Mouse (Mus musculus) cortical plate, adult 2 months (tissue): ENCODE data around the gene Ppm1d. TPM values are rescaled to one million over a fixed set of nuclear protein-coding genes. Genes with fewer than 3 reads are reported as not detected.

ENCODE experiments used
- H3K27ac ChIP-seq: fragments of 200-500 bp; 2 replicates; pipeline ENCODE4 v1.5.1; 2012; ENCODE audit warnings: low read length, control low read depth, inconsistent platforms; ENCODE audit not compliant: insufficient read depth
- H3K4me1 ChIP-seq: fragments of 200-500 bp; 2 replicates; pipeline ENCODE4 v1.6.1; 2011; ENCODE audit warnings: low read length; ENCODE audit not compliant: control insufficient read depth, insufficient read depth
- H3K4me3 ChIP-seq: fragments of 200-500 bp; 2 replicates; pipeline ENCODE4 v1.5.1; 2011; ENCODE audit warnings: mild to moderate bottlenecking, low read length, control low read depth; ENCODE audit not compliant: insufficient read depth
- CTCF ChIP-seq: fragments of 200-500 bp; IDR thresholded peaks from 2 replicates; pipeline ENCODE4 v1.5.1; 2011; ENCODE audit warnings: mild to moderate bottlenecking, control low read depth, low read length; ENCODE audit not compliant: insufficient read depth; ENCODE audit errors: extremely low read depth
- POLR2A ChIP-seq: fragments of 200-500 bp; IDR thresholded peaks from 2 replicates; pipeline ENCODE4 v1.6.1; 2011; ENCODE audit warnings: mild to moderate bottlenecking, low read length, control low read depth; ENCODE audit not compliant: insufficient read depth; ENCODE audit errors: extremely low read depth
- polyA plus RNA-seq: library from polyadenylated mRNA; depleted of rRNA; stranded (reverse); fragments of >200 nt; gene quantifications from 2 replicates; pipeline ENCODE4 v1.2.3, GENCODE M21; 2012; rRNA removed

The Ppm1d gene
- 11.1 and 11.7 TPM in 2 replicates for polyA plus RNA-seq

DNA sequence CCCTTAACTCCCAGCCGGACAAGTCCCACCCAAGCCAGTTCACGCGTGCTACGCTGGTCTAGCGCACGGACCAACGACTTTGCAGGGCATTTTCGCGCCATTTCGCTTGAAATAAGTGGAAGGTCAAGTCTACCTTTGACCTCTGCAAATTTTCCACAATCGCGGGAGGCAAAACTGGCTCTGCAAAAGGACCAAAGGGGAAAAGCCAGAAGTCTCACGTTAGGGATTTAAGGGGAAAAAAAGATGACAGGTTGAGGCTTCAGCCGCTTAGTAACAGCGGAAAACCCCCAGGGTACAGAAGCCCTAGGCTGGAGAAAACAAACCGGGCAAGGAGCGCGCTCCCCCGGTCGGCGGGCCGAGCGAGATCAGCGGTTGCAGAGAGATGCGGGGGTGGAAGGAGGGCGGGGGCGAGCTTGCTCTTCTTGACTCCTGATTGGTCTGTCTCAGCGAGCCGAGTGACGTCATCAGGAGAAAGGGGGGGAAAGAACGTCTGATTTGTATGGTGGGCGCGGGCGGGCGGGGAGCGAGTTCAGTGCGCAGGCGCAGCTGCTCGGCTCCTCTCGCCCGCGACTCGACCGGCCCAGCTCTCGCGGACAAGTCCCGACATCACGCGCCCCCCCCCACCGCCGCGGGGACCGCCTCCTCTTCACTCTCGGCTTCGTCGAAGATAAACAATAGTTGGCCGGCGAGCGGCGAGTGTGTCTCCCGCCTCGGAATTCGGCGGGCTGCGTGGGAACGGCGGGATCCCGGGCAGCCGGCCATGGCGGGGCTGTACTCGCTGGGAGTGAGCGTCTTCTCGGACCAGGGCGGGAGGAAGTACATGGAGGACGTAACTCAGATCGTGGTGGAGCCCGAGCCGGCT lies at the start of gene Ppm1d:
Ppm1d (plus strand) TSS at position 532 of the 862 bp plus-strand sequence.
- peak; percentile 72 for TF ChIP-seq POLR2A
- no peak for TF ChIP-seq CTCF
- peaks cover 1% of the 10 kb centered on the region; the same call in 1 of the 2 replicates for H3K4me1 ChIP-seq
- peak within 1 kb of the TSS; percentile 96 for H3K27ac ChIP-seq
- H3K4me3 ChIP-seq: peak within 1 kb of the TSS; percentile 99

DNA sequence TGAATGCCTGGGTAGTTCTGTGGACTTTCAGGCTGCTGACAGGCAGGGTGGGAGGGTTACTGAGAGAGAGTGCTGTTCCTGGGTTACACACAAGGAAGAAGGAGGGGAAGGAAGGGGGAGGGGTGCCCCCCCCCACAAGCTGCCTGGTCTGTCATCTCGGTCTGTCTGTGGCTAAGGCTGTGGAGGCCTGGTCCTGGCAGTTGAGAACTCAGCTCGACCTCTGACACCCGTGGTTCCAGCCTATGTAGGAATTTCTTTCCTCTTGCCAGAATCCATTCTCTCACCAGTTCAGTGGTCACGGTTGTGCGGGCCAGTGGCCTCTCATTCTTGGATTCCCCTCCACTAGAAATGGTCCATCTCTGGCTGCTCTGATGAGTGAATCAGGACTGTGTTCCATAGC lies 46.4 kb upstream of the Ppm1d start:
- TF ChIP-seq POLR2A (no peak), CTCF (no peak)

DNA sequence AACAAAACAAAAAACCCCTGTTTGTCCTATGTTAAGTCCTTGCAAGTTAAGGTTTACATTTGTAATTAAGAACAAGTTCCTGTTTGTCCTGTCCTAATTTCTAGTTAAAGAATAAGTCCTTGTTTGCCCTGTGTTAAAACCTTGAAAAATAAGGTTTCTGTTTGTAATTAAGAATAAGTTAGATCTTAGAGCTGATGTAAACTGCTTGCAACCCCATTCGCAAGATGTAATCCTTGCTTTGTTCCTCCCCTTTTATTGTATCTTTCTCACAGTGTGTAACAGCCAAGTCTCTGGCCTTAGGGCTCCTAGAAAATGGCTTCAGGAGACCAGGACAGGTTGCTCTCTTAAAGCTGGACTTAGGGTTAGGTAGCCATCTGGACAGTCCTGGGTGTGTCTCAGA lies 43.7 kb upstream of the Ppm1d start:
- Histone ChIP-seq H3K27ac (no peak overlapping the region), H3K4me1 (no peaks in the 10 kb centered on the region), H3K4me3 (no peak overlapping the region)
- TF ChIP-seq CTCF (no peak), POLR2A (no peak)

More for the DNA sequence above, 46.4 kb upstream of the Ppm1d start:
- Histone ChIP-seq H3K27ac (no peak overlapping the region), H3K4me3 (no peak overlapping the region), H3K4me1 (no peaks in the 10 kb centered on the region)

DNA sequence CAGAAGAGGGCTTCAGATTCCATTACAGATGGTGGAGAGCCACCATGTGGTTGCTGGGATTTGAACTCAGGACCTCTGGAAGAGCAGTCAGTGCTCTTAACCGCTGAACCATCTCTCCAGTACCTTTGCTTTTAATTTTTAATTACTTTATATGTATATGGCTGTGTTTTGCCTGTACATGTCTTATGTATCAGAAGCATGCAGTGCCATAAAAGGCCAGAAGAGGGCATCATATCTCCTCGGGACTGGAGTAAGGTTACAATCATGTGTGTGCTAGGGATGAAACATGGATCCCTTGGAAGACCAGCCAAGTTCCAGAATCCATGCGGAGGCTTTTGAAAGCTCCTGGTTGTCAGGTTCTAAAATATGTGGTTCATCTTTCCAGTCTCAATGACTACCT lies 40.4 kb upstream of the Ppm1d start:
- Histone ChIP-seq H3K4me3 (no peak overlapping the region), H3K4me1 (no peaks in the 10 kb centered on the region), H3K27ac (no peak overlapping the region)
- TF ChIP-seq POLR2A: no peak
- peak; percentile 22; the same call in 1 of the 2 replicates for TF ChIP-seq CTCF

DNA sequence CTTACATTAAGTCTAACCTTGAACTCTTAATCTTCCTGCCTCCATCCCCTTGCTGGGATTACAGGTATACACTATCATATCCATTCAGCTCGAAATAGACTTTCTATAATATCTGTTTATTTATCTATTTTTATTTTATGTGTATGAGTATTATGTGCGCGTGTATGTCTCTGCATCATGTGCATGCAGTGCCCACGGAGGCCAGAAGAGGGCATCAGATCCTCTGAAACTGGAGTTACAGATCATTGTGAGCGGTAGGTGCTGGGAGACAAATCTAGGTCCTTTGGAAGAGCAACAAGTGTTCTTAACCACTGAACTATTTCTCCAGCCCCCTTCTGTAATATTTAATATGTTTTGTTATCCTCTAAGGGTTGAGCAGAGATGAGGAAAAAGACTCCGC lies 37.7 kb upstream of the Ppm1d start:
- Histone ChIP-seq H3K27ac (no peak overlapping the region), H3K4me3 (no peak overlapping the region), H3K4me1 (no peaks in the 10 kb centered on the region)
- peak; percentile 20; the same call in 1 of the 2 replicates for TF ChIP-seq CTCF
- TF ChIP-seq POLR2A: no peak

DNA sequence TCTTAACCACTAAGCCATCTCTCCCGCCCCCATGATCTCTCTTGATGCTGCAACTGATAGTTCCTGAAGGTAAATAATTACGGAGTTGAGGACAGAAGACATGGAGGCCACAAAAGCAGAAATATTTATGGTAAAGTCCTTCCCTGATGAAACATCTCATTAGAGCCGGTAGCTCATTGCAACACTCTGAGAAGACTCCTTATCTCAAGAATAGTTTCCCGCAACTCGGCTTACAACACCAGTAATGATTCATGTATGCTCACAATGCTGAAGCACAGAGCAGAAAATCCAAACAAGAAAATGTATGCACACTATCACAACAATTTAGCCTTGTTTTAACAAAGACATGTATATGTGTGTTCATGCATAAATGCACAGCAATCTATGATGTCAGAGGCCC lies 35.9 kb upstream of the Ppm1d start:
- Histone ChIP-seq H3K4me3 (no peak overlapping the region), H3K4me1 (no peaks in the 10 kb centered on the region), H3K27ac (no peak overlapping the region)
- no peak for TF ChIP-seq CTCF
- TF ChIP-seq POLR2A: no peak

DNA sequence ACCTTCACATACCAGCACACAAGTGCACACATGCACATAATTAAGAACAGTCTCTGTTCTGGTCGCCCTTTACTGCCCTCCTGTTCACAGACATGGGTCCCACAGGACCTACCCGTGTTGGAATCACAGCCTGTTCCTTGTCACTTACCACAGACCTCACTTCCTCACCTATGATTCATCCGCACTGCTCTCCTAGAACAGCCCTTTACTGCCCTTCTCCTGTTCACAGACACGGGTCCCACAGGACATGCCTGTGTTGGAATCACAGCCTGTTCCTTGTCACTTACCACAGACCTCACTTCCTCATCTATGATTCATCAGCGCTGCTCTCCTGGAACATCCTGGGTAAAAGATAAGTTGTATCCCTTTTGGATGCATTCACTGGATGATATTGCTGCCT lies 33.4 kb upstream of the Ppm1d start:
- no peaks in the 10 kb centered on the region for H3K4me1 ChIP-seq
- H3K27ac ChIP-seq: no peak overlapping the region
- no peak overlapping the region for H3K4me3 ChIP-seq
- TF ChIP-seq POLR2A (no peak), CTCF (no peak)

DNA sequence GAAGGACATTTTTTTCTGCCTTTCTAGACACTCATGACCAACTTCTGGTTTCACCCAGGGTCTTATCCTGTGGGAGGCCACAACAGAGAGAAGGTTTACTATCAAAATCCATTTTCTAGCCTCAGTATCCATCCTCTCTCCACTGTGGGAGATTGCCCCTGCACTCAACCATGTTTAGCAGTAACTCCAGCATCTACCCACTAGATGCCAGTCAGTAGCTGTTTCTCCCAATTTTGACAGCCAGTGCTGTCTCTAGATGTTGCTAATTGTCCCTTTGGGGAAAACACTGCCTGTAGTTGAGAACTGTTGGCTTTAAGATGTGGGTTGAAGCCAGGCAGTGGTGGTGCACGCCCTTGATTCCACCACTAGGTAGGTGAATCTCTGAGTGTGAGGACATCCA lies 32.9 kb upstream of the Ppm1d start:
- H3K4me3 ChIP-seq: no peak overlapping the region
- H3K4me1 ChIP-seq: no peaks in the 10 kb centered on the region
- peak; percentile 15; the same call in 1 of the 2 replicates for TF ChIP-seq CTCF
- TF ChIP-seq POLR2A: no peak
- no peak overlapping the region for H3K27ac ChIP-seq

DNA sequence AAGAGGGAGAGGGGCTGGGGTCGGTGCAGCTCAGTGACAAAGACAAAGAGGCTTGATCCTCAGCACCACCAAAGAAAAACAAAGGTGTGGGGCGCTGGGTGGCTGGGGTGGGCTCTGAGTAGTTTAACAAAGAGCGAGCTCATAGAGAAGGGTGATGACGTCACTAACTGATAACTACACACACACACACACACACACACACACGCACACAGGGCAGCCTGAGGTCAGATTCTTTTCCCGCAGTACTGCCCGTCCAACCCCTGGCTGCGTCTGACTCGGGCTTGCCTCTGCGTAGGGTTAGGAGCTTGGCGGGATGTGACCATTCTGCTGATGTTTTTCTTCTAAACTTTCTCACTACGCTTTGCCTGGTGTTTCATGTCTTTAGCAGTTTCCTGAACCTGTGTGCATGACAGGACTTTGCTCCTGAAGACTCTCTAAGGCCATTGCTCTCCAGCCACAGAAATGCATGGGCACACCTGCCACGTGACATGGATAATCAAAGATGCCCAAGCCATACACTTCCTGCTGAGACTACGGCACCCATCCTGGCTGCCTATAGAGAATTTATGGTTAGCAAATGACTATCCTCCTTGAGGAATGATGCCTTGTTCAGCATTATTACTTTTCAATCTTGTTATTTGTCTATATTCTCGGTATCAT lies 29.7 kb upstream of the Ppm1d start:
- Histone ChIP-seq H3K4me1 (no peaks in the 10 kb centered on the region), H3K4me3 (no peak overlapping the region), H3K27ac (no peak overlapping the region)
- no peak for TF ChIP-seq POLR2A
- TF ChIP-seq CTCF: no peak

DNA sequence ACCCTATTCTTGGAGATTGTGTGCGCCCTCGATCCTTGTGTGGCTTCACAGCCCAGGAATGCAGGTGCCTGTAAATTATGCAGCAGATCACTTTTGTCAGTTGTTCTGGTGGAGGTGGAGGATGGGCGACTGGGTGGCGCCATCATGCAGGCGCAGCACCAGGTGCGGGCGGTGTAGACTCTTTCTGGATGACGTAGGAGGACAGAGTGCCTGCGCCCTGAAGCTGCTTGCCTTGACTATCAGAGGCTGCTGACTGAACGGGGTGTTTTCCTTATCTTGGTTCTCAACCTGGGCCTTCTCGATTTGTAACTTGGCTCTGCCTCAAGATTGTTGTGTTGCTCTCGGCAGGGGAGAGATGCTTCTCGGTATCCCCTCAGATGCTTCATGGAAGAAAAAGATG lies 13.1 kb upstream of the Ppm1d start:
- TF ChIP-seq POLR2A: no peak
- no peak for TF ChIP-seq CTCF
- Histone ChIP-seq H3K27ac (no peak overlapping the region), H3K4me1 (no peaks in the 10 kb centered on the region), H3K4me3 (no peak overlapping the region)
